Mouse (Mus musculus): Measurements from ENCODE around the gene Ubr7. TPM values are rescaled to one million over a fixed set of nuclear protein-coding genes. Genes with fewer than 3 reads are reported as not detected.

The Ubr7 gene
- total and polyA plus RNA-seq, 3 experiments, result 46.3 to 80.4 (median 48.8) TPM

- in situ Hi-C loops (cut with MboI; ENCODE audit: low pct_ligation_motif_present, low pct_unique_long_range_greater_than_20kb, low sequenced_read_pairs) (no loop called here), dilution Hi-C loops (cut with MboI; ENCODE audit: extremely low pct_ligation_motif_present, extremely low pct_unique_long_range_greater_than_20kb, low sequenced_read_pairs) (no loop called here)
- no peaks in the 10 kb centered on the region for H3K9me3 ChIP-seq (replicated peaks; ENCODE audit: low read length)
- H3K27ac ChIP-seq (ENCODE audit: insufficient read depth, low read depth), result no peak overlapping the region
- no peak overlapping the region for H3K9ac ChIP-seq (ENCODE audit: insufficient read depth, low read depth)
- H3K4me3 ChIP-seq (replicated peaks in 1 of 3; ENCODE audit: low read depth in 2 of 3, low read length in 2 of 3, poor library complexity in 1 of 3), result no peak overlapping the region
- H3K27me3 ChIP-seq (replicated peaks), result no peaks in the 10 kb centered on the region
- H3K79me2 ChIP-seq (replicated peaks; ENCODE audit: control insufficient read depth, extremely low read depth, insufficient read depth, poor library complexity, severe bottlenecking), result no peaks in the 10 kb centered on the region
- H3K4me2 ChIP-seq (ENCODE audit: insufficient read depth, low read depth, poor library complexity, severe bottlenecking), result no peak overlapping the region
- H3K36me3 ChIP-seq (replicated peaks in 1 of 2; ENCODE audit: control insufficient read depth in 1 of 2, insufficient read depth in 1 of 2, low read length in 1 of 2), result no peaks in the 10 kb centered on the region
- no peaks in the 10 kb centered on the region for H3K4me1 ChIP-seq (ENCODE audit: control insufficient read depth in 1 of 2, insufficient read depth in 2 of 2)
- DNase-seq (ENCODE audit: extremely low read depth), result no peak
- no peak for TF ChIP-seq TCF12 (IDR thresholded peaks at IDR 0.05; ENCODE audit: low read depth, low read length)
- no peak for TF ChIP-seq TBP (conservative IDR thresholded peaks at IDR 0.05; ENCODE audit: low read depth, low read length)
- no peak for TF ChIP-seq CTCF (conservative IDR thresholded peaks at IDR 0.05 in 1 of 2, IDR thresholded peaks at IDR 0.05 in 1 of 2; ENCODE audit: low read depth in 2 of 2, low read length in 2 of 2)
- TF ChIP-seq BHLHE40 (IDR thresholded peaks at IDR 0.05; ENCODE audit: low read depth, low read length), result no peak
- TF ChIP-seq EP300 (IDR thresholded peaks at IDR 0.05; ENCODE audit: low read length), result no peak
- TF ChIP-seq MAZ (IDR thresholded peaks at IDR 0.05; ENCODE audit: low read depth, low read length), result no peak
- TF ChIP-seq MYC (IDR thresholded peaks at IDR 0.05; ENCODE audit: low read depth, low read length), result no peak
- no peak for TF ChIP-seq ELF1 (IDR thresholded peaks at IDR 0.05; ENCODE audit: low read depth, low read length)
- no peak for TF ChIP-seq USF1 (IDR thresholded peaks at IDR 0.05; ENCODE audit: low read depth, low read length)
- TF ChIP-seq ZMIZ1 (IDR thresholded peaks at IDR 0.05; ENCODE audit: low read depth, low read length), result no peak
- TF ChIP-seq MEF2A (IDR thresholded peaks at IDR 0.05; ENCODE audit: borderline replicate concordance, low read depth, low read length), result no peak
- TF ChIP-seq NRF1 (IDR thresholded peaks at IDR 0.05; ENCODE audit: low read depth, low read length), result no peak
- no peak for TF ChIP-seq UBTF (IDR thresholded peaks at IDR 0.05; ENCODE audit: low read depth, low read length)
- TF ChIP-seq JUND (conservative IDR thresholded peaks at IDR 0.05; ENCODE audit: low read depth, low read length), result no peak
- no peak for TF ChIP-seq MAX (IDR thresholded peaks at IDR 0.05; ENCODE audit: low read length)
Measured at GRCm38 (mm10) chr12:102827119-102827518, 69.4 kb downstream of the Ubr7 start.

Other genes with a start within 250 kb of the Ubr7 start
- not detected in 2 replicates for gene Chga, start 203.0 kb upstream of the Ubr7 start, total RNA-seq (2012; rRNA removed)
- not detected in 2 replicates for gene Chga, start 203.0 kb upstream of the Ubr7 start, total RNA-seq (2014; rRNA removed)
- gene Chga, start 203.0 kb upstream of the Ubr7 start, polyA plus RNA-seq (2012; ENCODE audit: insufficient read length, low read depth), result not detected in 2 replicates
- 16.0 and 19.2 TPM in 2 replicates for gene Itpk1, start 53.0 kb upstream of the Ubr7 start, total RNA-seq (2012; rRNA removed)
- 12.8 and 14.0 TPM in 2 replicates for gene Itpk1, start 53.0 kb upstream of the Ubr7 start, total RNA-seq (2014; rRNA removed)
- gene Itpk1, start 53.0 kb upstream of the Ubr7 start, polyA plus RNA-seq (2012; ENCODE audit: insufficient read length, low read depth), result 24.3 and 25.1 TPM in 2 replicates
- gene Moap1, start 14.3 kb upstream of the Ubr7 start, total RNA-seq (2012; rRNA removed), result 7.1 and 7.9 TPM in 2 replicates
- 5.5 and 12.7 TPM in 2 replicates for gene Moap1, start 14.3 kb upstream of the Ubr7 start, total RNA-seq (2014; rRNA removed)
- gene Moap1, start 14.3 kb upstream of the Ubr7 start, polyA plus RNA-seq (2012; ENCODE audit: insufficient read length, low read depth), result 6.1 and 15.4 TPM in 2 replicates
- gene Tmem251, start 14.2 kb upstream of the Ubr7 start, total RNA-seq (2012; rRNA removed), result 3.9 and 7.2 TPM in 2 replicates
- 10.9 and 11.1 TPM in 2 replicates for gene Tmem251, start 14.2 kb upstream of the Ubr7 start, total RNA-seq (2014; rRNA removed)
- 13.9 and 14.6 TPM in 2 replicates for gene Tmem251, start 14.2 kb upstream of the Ubr7 start, polyA plus RNA-seq (2012; ENCODE audit: insufficient read length, low read depth)
- gene Gm28051, start 202 bp upstream of the Ubr7 start, total RNA-seq (2012; rRNA removed), result not detected in 2 replicates
- gene Gm28051, start 202 bp upstream of the Ubr7 start, total RNA-seq (2014; rRNA removed), result not detected in 2 replicates
- not detected in 2 replicates for gene Gm28051, start 202 bp upstream of the Ubr7 start, polyA plus RNA-seq (2012; ENCODE audit: insufficient read length, low read depth)
- gene Gon7, start 164 bp upstream of the Ubr7 start, total RNA-seq (2012; rRNA removed), result 20.9 and 27.4 TPM in 2 replicates
- 30.0 and 33.6 TPM in 2 replicates for gene Gon7, start 164 bp upstream of the Ubr7 start, total RNA-seq (2014; rRNA removed)
- gene Gon7, start 164 bp upstream of the Ubr7 start, polyA plus RNA-seq (2012; ENCODE audit: insufficient read length, low read depth), result 19.6 and 21.1 TPM in 2 replicates
- gene Gm20604, start 705 bp downstream of the Ubr7 start, total RNA-seq (2012; rRNA removed), result 5.7 and 6.7 TPM in 2 replicates
- 13.6 and 14.4 TPM in 2 replicates for gene Gm20604, start 705 bp downstream of the Ubr7 start, total RNA-seq (2014; rRNA removed)
- gene Gm20604, start 705 bp downstream of the Ubr7 start, polyA plus RNA-seq (2012; ENCODE audit: insufficient read length, low read depth), result 9.2 and 11.3 TPM in 2 replicates
- 3.6 and 4.2 TPM in 2 replicates for gene Btbd7, start 120.5 kb downstream of the Ubr7 start, total RNA-seq (2012; rRNA removed)
- gene Btbd7, start 120.5 kb downstream of the Ubr7 start, total RNA-seq (2014; rRNA removed), result 7.2 and 7.4 TPM in 2 replicates
- gene Btbd7, start 120.5 kb downstream of the Ubr7 start, polyA plus RNA-seq (2012; ENCODE audit: insufficient read length, low read depth), result 4.1 and 5.1 TPM in 2 replicates
- gene Cox8c, start 141.3 kb downstream of the Ubr7 start, total RNA-seq (2012; rRNA removed), result not detected in 2 replicates
- gene Cox8c, start 141.3 kb downstream of the Ubr7 start, total RNA-seq (2014; rRNA removed), result not detected in 2 replicates
- gene Cox8c, start 141.3 kb downstream of the Ubr7 start, polyA plus RNA-seq (2012; ENCODE audit: insufficient read length, low read depth), result not detected in 2 replicates
- gene Unc79, start 190.9 kb downstream of the Ubr7 start, total RNA-seq (2012; rRNA removed), result 0.04 TPM in 2 replicates
- gene Unc79, start 190.9 kb downstream of the Ubr7 start, total RNA-seq (2014; rRNA removed), result 0.05 and 0.07 TPM in 2 replicates
- gene Unc79, start 190.9 kb downstream of the Ubr7 start, polyA plus RNA-seq (2012; ENCODE audit: insufficient read length, low read depth), result 0.46 and 0.86 TPM in 2 replicates

All from CH12.LX (cell line).